Mouse (Mus musculus) lung, adult 2 months (tissue): ENCODE measurements around the gene Lsm11. TPM values are rescaled to one million over a fixed set of nuclear protein-coding genes. Genes with fewer than 3 reads are reported as not detected.

Experiments used
- DNase-seq: peaks from one replicate; pipeline ENCODE4 v3.0.0; 2022
- H3K4me1 ChIP-seq: fragments of 200-500 bp; 2 replicates; pipeline ENCODE4 v1.6.1; 2011; ENCODE audit warnings: low read length; ENCODE audit not compliant: control insufficient read depth, insufficient read depth
- H3K4me3 ChIP-seq: fragments of 200-500 bp; replicated peaks from 2 replicates; pipeline ENCODE3; 2011; ENCODE audit warnings: low read depth, mild to moderate bottlenecking, control low read depth, low read length; ENCODE audit errors: extremely low read depth
- CTCF ChIP-seq: fragments of 200-500 bp; IDR thresholded peaks from 2 replicates; pipeline ENCODE4 v1.5.1; 2011; ENCODE audit warnings: mild to moderate bottlenecking, low read length, control low read depth; ENCODE audit not compliant: insufficient read depth
- POLR2A ChIP-seq: fragments of 200-500 bp; IDR thresholded peaks from 2 replicates; pipeline ENCODE4 v1.6.1; 2011; ENCODE audit warnings: low read depth, mild to moderate bottlenecking, control low read depth, low read length, borderline replicate concordance; ENCODE audit errors: extremely low read depth
- WGBS: fragments of 180-500 bp; shearing (Covaris S2); methylation state at CpG from one replicate; pipeline ENCODE4 v1.1.7; 2018; 5-methylcytosine and 5-hydroxymethylcytosine counted together
- polyA plus RNA-seq: library from polyadenylated mRNA; depleted of rRNA; stranded (reverse); fragments of >200 nt; gene quantifications from 2 replicates; pipeline ENCODE4 v1.2.3, GENCODE M21; 2012

The Lsm11 gene
- polyA plus RNA-seq, 1 experiment = 2.4 TPM

DNA sequence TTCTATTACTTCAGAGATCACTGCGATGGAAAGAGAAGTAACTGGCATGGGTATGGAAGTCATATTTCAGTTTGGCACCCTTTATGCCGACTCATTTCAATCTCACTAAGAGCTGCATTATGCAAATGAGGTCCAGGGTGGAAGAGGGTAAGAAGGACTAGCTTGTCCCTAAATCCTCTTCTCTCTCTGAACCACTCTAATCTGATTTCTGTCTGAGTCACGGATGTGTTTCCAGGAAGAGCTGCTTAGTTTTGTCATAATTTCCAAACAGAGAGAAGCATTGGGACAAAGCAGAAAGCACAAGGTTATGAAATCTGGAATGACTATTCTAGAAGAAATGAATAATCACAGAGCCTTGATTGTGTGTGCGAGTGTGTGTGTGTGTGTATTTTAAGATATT is 22.2 kb upstream of the Lsm11 start:
- Histone ChIP-seq H3K4me1 (no peaks in the 10 kb centered on the region), H3K4me3 (no peak overlapping the region)
- TF ChIP-seq CTCF (no peak), POLR2A (no peak)
- no peak for DNase-seq
- 66% methylated on average over 4 of the region's 4 CpGs for WGBS

DNA sequence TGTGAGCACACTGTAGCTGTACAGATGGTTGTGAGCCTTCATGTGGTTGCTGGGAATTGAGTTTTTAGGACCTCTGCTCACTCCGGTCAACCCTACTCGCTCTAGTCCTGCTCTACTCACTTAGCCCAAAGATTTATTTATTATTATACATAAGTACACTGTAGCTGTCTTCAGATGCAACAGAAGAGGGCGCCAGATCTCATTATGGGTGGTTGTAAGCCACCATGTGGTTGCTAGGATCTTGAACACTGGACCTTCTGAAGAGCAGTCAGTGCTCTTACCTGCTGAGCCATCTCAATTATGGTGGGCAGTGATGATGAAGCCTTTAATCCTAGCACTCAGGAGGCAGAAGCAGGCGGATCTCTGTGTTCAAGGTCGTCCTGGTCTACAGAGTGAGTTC is 15.3 kb upstream of the Lsm11 start:
- no peak overlapping the region for H3K4me3 ChIP-seq
- no peaks in the 10 kb centered on the region for H3K4me1 ChIP-seq
- DNase-seq = no peak
- 81% methylated on average over 5 of the region's 5 CpGs for WGBS
- no peak for TF ChIP-seq POLR2A
- no peak for TF ChIP-seq CTCF

DNA sequence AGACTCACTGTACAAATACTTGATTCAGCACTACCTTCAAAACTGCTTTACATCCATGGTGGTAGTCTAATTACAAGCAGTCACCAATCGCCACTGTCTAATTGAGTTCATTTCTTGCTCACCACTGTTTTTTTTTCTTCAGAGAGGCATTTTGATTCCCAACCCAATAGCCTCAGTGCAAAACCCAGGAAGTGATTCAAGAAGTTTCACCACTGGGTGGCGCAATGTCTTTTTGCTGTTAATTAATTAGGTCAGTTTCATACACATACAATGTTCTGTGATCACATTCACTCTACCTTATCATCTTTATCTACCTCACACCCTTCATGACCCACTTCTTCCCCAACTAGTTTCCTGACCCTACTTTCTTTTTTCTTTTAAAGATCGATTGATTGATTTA is 14.9 kb upstream of the Lsm11 start:
- DNase-seq = no peak
- 73% methylated on average over 3 of the region's 3 CpGs for WGBS
- no peaks in the 10 kb centered on the region for H3K4me1 ChIP-seq
- H3K4me3 ChIP-seq = no peak overlapping the region
- TF ChIP-seq POLR2A (no peak), CTCF (no peak)

DNA sequence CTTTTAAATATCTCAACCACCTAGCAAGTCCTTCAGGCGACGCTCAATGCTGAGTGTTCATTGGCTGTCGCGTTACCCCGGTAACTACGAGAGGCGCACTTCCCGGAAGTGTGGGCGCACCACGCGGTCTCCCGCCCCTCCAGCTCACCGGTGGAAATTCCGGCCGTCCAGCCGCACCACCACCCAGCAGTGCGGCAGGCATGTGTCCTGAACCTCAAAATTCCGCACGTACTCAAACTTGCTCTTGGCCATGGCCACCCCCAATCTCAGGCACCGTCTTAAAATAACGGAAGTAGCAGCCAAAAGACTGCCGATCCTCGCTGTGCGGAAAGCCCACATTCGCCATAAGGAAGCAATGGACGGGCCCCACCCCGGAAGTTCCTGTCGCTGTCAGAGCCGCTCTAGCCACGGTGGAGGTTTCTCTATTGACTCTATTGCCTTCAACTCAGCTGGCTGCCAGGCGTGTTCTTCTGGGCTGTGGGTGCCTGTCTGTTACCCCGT is 10.4 kb upstream of the Lsm11 start, which contains the start of gene Thg1l:
Gene Thg1l (minus strand): TSS at position 368 of the 501 bp plus-strand sequence.
- TF ChIP-seq POLR2A (peak; percentile 42; the same call in 1 of the 2 replicates), CTCF (no peak)
- WGBS = under 1% methylated on average over 32 of the region's 32 CpGs
- H3K4me1 ChIP-seq = no peaks in the 10 kb centered on the region
- peak within 1 kb of the TSS; percentile 96 for H3K4me3 ChIP-seq
- peak; percentile 95 for DNase-seq

DNA sequence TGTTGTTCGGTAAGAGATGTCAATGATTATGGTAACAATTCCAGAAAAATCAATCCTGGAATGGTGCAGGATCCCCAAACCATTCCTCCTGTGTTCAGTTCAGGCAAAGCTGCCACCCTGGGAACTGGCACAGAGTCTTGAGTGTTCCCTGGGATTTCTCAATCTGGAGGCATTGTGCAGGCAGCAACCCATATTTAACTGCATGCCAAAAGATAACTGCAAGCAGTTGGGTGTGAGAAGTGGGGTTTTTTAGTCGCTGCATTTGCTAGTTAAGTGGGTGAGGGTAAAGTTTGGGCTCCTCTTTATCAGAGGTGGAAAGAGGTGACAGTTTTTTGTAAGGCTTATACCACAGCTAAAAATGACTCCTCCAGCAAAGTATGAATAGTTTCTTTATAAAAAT is 2.8 kb upstream of the Lsm11 start:
- 73% methylated on average over 2 of the region's 2 CpGs for WGBS
- TF ChIP-seq CTCF (no peak), POLR2A (no peak)
- DNase-seq = no peak

DNA sequence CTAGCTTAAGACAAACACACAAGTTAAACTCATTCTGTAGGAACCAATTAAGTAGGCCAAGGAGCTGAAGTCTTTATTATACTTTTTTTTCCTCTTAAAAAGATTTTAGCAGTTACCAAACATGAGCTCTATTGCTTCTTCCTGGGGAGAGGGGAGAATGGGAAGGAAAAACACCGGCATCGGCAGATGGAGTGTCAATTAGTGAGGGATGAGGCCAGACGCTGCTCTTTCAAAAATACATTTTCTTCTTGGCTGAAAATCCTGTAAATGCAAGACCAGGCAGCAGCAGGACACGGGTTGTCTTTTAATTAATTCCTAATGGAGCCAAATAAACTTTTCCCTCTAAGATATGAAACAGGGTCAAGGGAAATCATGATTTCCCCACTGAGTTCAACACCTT is 2.1 kb upstream of the Lsm11 start:
- no peak for DNase-seq
- H3K4me1 ChIP-seq = no peaks in the 10 kb centered on the region; the same call in 1 of the 2 replicates
- H3K4me3 ChIP-seq = no peak overlapping the region
- TF ChIP-seq CTCF = no peak
- no peak for TF ChIP-seq POLR2A
- WGBS = 69% methylated on average over 4 of the region's 4 CpGs

More for the DNA sequence above, 2.8 kb upstream of the Lsm11 start:
- no peak overlapping the region for H3K4me3 ChIP-seq
- H3K4me1 ChIP-seq = no peaks in the 10 kb centered on the region; the same call in 1 of the 2 replicates

DNA sequence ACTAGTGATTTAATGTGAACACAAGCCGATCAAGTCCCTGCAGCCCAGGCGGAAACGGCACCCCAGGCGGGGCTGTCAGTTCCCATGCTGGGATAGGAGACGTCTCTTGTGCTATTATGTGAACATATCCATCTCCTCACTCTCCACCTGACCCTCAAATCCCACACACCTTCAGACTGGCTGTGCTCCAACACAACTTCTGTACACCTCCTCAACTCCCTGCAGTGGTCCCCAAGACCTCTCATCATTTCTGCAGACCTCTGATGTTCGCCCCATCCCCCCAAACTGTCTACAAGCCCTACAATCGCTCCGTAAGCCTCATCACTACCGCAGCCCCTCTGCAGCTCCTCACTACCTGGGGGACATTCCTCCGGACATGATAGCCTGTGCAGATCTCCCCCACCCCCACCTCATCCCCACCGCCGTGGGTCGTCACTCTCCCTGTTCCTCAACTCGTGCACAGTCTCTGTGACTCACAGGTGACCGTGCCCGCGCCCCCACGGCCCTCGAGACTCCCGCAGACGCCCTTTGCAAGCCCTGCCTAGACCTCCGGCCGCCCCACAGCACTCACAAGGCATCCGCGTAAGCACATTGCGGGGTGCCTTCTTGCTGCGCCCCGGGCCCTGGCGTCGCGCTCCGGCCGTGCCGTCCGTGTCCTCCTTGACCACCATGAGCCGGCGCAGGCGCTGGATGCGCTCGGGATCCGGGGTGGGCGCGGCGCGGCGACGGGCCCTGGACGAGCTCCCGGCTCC is 668 bp downstream of the Lsm11 start:
- peak; percentile 14 for DNase-seq

DNA sequence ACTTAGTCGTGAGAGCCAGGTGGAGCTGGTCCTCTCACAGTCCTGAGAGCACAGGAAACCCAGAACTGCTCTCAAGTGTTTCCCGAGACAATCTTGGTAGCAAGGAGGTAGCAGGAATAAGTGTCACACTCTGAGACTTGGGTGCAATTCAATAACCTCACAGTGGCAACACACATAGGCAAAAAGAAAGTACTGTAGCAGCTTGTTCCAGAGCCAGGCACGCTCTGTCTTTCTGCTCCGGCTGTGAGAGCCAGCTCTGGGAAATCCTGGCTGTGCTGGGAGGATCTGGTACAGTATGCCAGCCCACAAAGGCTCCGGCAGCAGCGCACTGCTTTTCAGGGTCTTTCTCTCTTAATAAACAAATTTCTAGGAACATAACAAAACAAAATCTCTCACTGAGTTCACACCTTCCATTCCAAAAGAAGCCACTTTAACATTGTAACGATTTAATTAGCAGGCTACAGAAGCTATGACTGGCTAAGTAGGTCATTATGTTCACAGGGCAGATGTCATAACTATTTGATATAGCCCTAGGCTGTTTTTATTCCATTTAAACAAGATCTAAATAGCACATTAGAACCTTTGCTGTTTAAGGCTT is 1.5 kb downstream of the Lsm11 start:
- Histone ChIP-seq H3K4me3 (no peak overlapping the region), H3K4me1 (no peaks in the 10 kb centered on the region; the same call in 1 of the 2 replicates)
- 42% methylated on average over 7 of the region's 7 CpGs for WGBS

More for the DNA sequence above, 668 bp downstream of the Lsm11 start:
- Histone ChIP-seq H3K4me1 (no peaks in the 10 kb centered on the region; the same call in 1 of the 2 replicates), H3K4me3 (peak overlapping the region; percentile 88)
- 2% methylated on average over 47 of the region's 49 CpGs for WGBS
- TF ChIP-seq POLR2A (no peak), CTCF (no peak)

DNA sequence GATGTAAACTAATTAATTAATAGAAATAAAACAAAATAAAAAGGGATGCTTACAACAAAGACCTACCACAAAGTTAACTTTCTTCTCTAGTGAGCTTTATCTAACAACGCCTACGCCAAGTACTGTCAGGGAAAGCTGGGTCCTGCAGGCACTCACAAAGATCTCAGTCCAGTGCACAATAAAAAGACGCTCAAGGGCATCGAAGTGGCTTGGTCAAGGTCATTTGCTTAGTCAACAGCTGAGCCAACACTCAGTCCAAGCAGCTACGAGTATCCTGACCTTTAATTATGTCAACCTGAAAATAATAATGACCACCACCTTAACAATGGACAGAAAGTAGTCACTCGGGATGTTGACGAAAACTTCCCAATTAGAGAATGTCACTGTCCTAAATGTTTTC is 2.5 kb downstream of the Lsm11 start:
- Histone ChIP-seq H3K4me1 (no peaks in the 10 kb centered on the region; the same call in 1 of the 2 replicates), H3K4me3 (no peak overlapping the region)
- DNase-seq = no peak
- TF ChIP-seq POLR2A (no peak), CTCF (no peak)
- 91% methylated on average over 7 of the region's 7 CpGs for WGBS

More for the DNA sequence above, 1.5 kb downstream of the Lsm11 start:
- no peak for DNase-seq
- TF ChIP-seq POLR2A (no peak), CTCF (no peak)
